Mouse (Mus musculus): ENCODE measurements at regions not wholly inside any gene's neighbourhood (a gene's known extent, or its start where the extent isn't known, plus 50 kb on each side); places are given as distances from the start of the nearest gene placed in this dataset.

GRCm38 (mm10) chr13:51975801-51976601 lies 129.5 kb downstream of the Gadd45g start:
- TF ChIP-seq CTCF (IDR thresholded peaks at IDR 0.05; ENCODE audit: insufficient read depth, low read depth, low read length) = no peak
- TF ChIP-seq POLR2A (IDR thresholded peaks at IDR 0.05; ENCODE audit: insufficient read depth, low read depth, low read length) = no peak

Data from olfactory bulb, adult 2 months (tissue).